Mouse (Mus musculus) MEL (cell line): ENCODE data around the gene Aftph. TPM values are rescaled to one million over a fixed set of nuclear protein-coding genes. Genes with fewer than 3 reads are reported as not detected.

Source experiments
- DNase-seq: peaks from one replicate; pipeline ENCODE4 v3.0.0; 2011; ENCODE audit warnings: low read depth, low spot score
- H3K27ac ChIP-seq: 2 replicates; pipeline ENCODE4 v1.5.1; 2012; ENCODE audit warnings: low read depth, mild to moderate bottlenecking, control low read depth, low read length, moderate library complexity; ENCODE audit not compliant: control insufficient read depth
- H3K27me3 ChIP-seq, 2 experiments: fragments of 150-350 bp in 1 of 2; sonication (generic) in 1 of 2; 2 replicates each; pipeline ENCODE4 v1.6.1; 2012; ENCODE audit warnings: low read length in 2 of 2, mild to moderate bottlenecking in 2 of 2, improper control_type of control experiment in 1 of 2, moderate library complexity in 1 of 2; ENCODE audit not compliant: insufficient read depth in 2 of 2, control insufficient read depth in 1 of 2
- H3K36me3 ChIP-seq, 2 experiments: 2 replicates each; pipeline ENCODE4 v1.6.1; 2012 to 2014; ENCODE audit warnings: low read length in 2 of 2, improper control_type of control experiment in 1 of 2, inconsistent platforms in 1 of 2, mild to moderate bottlenecking in 1 of 2; ENCODE audit not compliant: insufficient read depth in 2 of 2, control insufficient read depth in 1 of 2
- H3K4me1 ChIP-seq, 2 experiments: fragments of 150-350 bp in 1 of 2; sonication (generic) in 1 of 2; 2 replicates each; pipeline ENCODE4 v1.6.1; 2012; ENCODE audit warnings: low read length in 2 of 2, improper control_type of control experiment in 1 of 2, mild to moderate bottlenecking in 1 of 2; ENCODE audit not compliant: insufficient read depth in 2 of 2, control insufficient read depth in 1 of 2
- H3K4me3 ChIP-seq, 2 experiments: fragments of 150-350 bp in 1 of 2; sonication (generic) in 1 of 2; 2 replicates each; pipeline ENCODE4 v1.5.1; 2012; ENCODE audit warnings: low read depth in 2 of 2, low read length in 2 of 2, mild to moderate bottlenecking in 2 of 2, moderate library complexity in 2 of 2, control low read depth in 1 of 2, improper control_type of control experiment in 1 of 2; ENCODE audit not compliant: control insufficient read depth in 1 of 2, insufficient read depth in 1 of 2
- H3K79me2 ChIP-seq: 2 replicates; pipeline ENCODE4 v1.6.1; 2012; ENCODE audit warnings: mild to moderate bottlenecking, low read length, moderate library complexity; ENCODE audit not compliant: control insufficient read depth, poor library complexity, insufficient read depth
- H3K9ac ChIP-seq: 2 replicates; pipeline ENCODE4 v1.6.1; 2012; ENCODE audit warnings: low read depth, mild to moderate bottlenecking, control low read depth, low read length, moderate library complexity; ENCODE audit not compliant: control insufficient read depth, poor library complexity, severe bottlenecking
- H3K9me3 ChIP-seq: fragments of 150-350 bp; sonication (generic); replicated peaks from 2 replicates; pipeline ENCODE4 v1.6.1; 2012; ENCODE audit warnings: mild to moderate bottlenecking, low read length, improper control_type of control experiment, moderate library complexity; ENCODE audit not compliant: insufficient read depth
- CHD1 ChIP-seq: IDR thresholded peaks from 2 replicates; pipeline ENCODE4 v1.6.1; 2012; ENCODE audit warnings: low read depth, mild to moderate bottlenecking, inconsistent platforms, low read length, improper control_type of control experiment
- CTCF ChIP-seq, 3 experiments: IDR thresholded peaks in 2 of 3; conservative IDR thresholded peaks in 1 of 3; 2 replicates each; pipeline ENCODE4 v1.5.1; 2011 to 2012; ENCODE audit warnings: low read length in 3 of 3, low read depth in 2 of 3, mild to moderate bottlenecking in 2 of 3, improper control_type of control experiment in 1 of 3, inconsistent platforms in 1 of 3, mixed read lengths in 1 of 3, moderate library complexity in 1 of 3; ENCODE audit not compliant: control insufficient read depth in 1 of 3, insufficient read depth in 1 of 3, poor library complexity in 1 of 3, severe bottlenecking in 1 of 3
- ELF1 ChIP-seq: IDR thresholded peaks from 2 replicates; pipeline ENCODE4 v1.6.1; 2014; ENCODE audit warnings: low read depth, mild to moderate bottlenecking, inconsistent platforms, low read length, improper control_type of control experiment, moderate library complexity
- EP300 ChIP-seq, 2 experiments: IDR thresholded peaks; 2 replicates each; pipeline ENCODE4 v1.6.1; 2011; ENCODE audit warnings: improper control_type of control experiment in 2 of 2, low read length in 2 of 2, low read depth in 1 of 2, mild to moderate bottlenecking in 1 of 2
- ETS1 ChIP-seq: IDR thresholded peaks from 2 replicates; pipeline ENCODE4 v1.6.1; 2012; ENCODE audit warnings: low read depth, mild to moderate bottlenecking, inconsistent platforms, low read length, improper control_type of control experiment, moderate library complexity
- GABPA ChIP-seq: IDR thresholded peaks from 2 replicates; pipeline ENCODE4 v1.6.1; 2012; ENCODE audit warnings: low read depth, mild to moderate bottlenecking, inconsistent platforms, low read length, improper control_type of control experiment, moderate library complexity
- GATA1 ChIP-seq: IDR thresholded peaks from 2 replicates; pipeline ENCODE4 v1.6.1; 2011; ENCODE audit warnings: low read depth, low read length, improper control_type of control experiment
- HCFC1 ChIP-seq: IDR thresholded peaks from 2 replicates; pipeline ENCODE4 v1.6.1; 2012; ENCODE audit warnings: low read depth, mild to moderate bottlenecking, inconsistent platforms, low read length, improper control_type of control experiment, moderate library complexity
- JUND ChIP-seq: IDR thresholded peaks from 2 replicates; pipeline ENCODE4 v1.6.1; 2011; ENCODE audit warnings: low read depth, mild to moderate bottlenecking, improper control_type of control experiment, low read length
- KAT2A ChIP-seq: conservative IDR thresholded peaks from 2 replicates; pipeline ENCODE4 v1.6.1; 2012; ENCODE audit warnings: low read depth, low read length, improper control_type of control experiment, inconsistent platforms
- MAFK ChIP-seq: IDR thresholded peaks from 2 replicates; pipeline ENCODE4 v1.6.1; 2011; ENCODE audit warnings: low read depth, mild to moderate bottlenecking, low read length, improper control_type of control experiment, borderline replicate concordance
- MAX ChIP-seq: IDR thresholded peaks from 2 replicates; pipeline ENCODE4 v1.6.1; 2011; ENCODE audit warnings: low read length, improper control_type of control experiment
- MAZ ChIP-seq: IDR thresholded peaks from 2 replicates; pipeline ENCODE4 v1.6.1; 2012; ENCODE audit warnings: low read depth, mild to moderate bottlenecking, inconsistent platforms, low read length, improper control_type of control experiment
- MEF2A ChIP-seq: IDR thresholded peaks from 2 replicates; pipeline ENCODE4 v1.6.1; 2014; ENCODE audit warnings: low read depth, mild to moderate bottlenecking, inconsistent platforms, low read length, improper control_type of control experiment; ENCODE audit not compliant: poor library complexity, insufficient replicate concordance, severe bottlenecking; ENCODE audit errors: extremely low read depth
- MXI1 ChIP-seq: IDR thresholded peaks from 2 replicates; pipeline ENCODE4 v1.6.1; 2011; ENCODE audit warnings: mild to moderate bottlenecking, low read depth, low read length, improper control_type of control experiment
- MYB ChIP-seq: IDR thresholded peaks from 2 replicates; pipeline ENCODE4 v1.6.1; 2011; ENCODE audit warnings: mild to moderate bottlenecking, low read depth, low read length, improper control_type of control experiment
- NELFE ChIP-seq: IDR thresholded peaks from 2 replicates; pipeline ENCODE4 v1.6.1; 2011; ENCODE audit warnings: low read depth, low read length, improper control_type of control experiment
- NRF1 ChIP-seq: IDR thresholded peaks from 2 replicates; pipeline ENCODE4 v1.6.1; 2014; ENCODE audit warnings: low read depth, mild to moderate bottlenecking, inconsistent platforms, low read length, improper control_type of control experiment, moderate library complexity; ENCODE audit not compliant: poor library complexity, insufficient read depth, severe bottlenecking
- POLR2A ChIP-seq, 2 experiments: IDR thresholded peaks; 2 replicates each; pipeline ENCODE4 v1.6.1; 2011 to 2012; ENCODE audit warnings: low read length in 2 of 2, mild to moderate bottlenecking in 2 of 2, control low read depth in 1 of 2, improper control_type of control experiment in 1 of 2, low read depth in 1 of 2, moderate library complexity in 1 of 2; ENCODE audit not compliant: control insufficient read depth in 1 of 2, insufficient read depth in 1 of 2, poor library complexity in 1 of 2
- POLR2AphosphoS5 ChIP-seq: IDR thresholded peaks from 2 replicates; pipeline ENCODE4 v1.6.1; 2012; ENCODE audit warnings: low read depth, borderline replicate concordance, mild to moderate bottlenecking, inconsistent platforms, low read length, moderate library complexity, mixed read lengths
- RAD21 ChIP-seq: IDR thresholded peaks from 2 replicates; pipeline ENCODE4 v1.6.1; 2011; ENCODE audit warnings: mild to moderate bottlenecking, low read depth, low read length, improper control_type of control experiment
- SIN3A ChIP-seq: IDR thresholded peaks from 2 replicates; pipeline ENCODE4 v1.6.1; 2012; ENCODE audit warnings: low read length, improper control_type of control experiment, inconsistent platforms
- SMC3 ChIP-seq: IDR thresholded peaks from 2 replicates; pipeline ENCODE4 v1.6.1; 2011; ENCODE audit warnings: low read depth, low read length, improper control_type of control experiment
- TAL1 ChIP-seq: IDR thresholded peaks from 2 replicates; pipeline ENCODE4 v1.6.1; 2012; ENCODE audit warnings: mild to moderate bottlenecking, inconsistent platforms, low read length, moderate library complexity, mixed read lengths
- TBP ChIP-seq: IDR thresholded peaks from 2 replicates; pipeline ENCODE4 v1.8.0; 2011; ENCODE audit warnings: low read depth, low read length, improper control_type of control experiment
- TCF12 ChIP-seq: IDR thresholded peaks from 2 replicates; pipeline ENCODE4 v1.6.1; 2014; ENCODE audit warnings: low read depth, mild to moderate bottlenecking, inconsistent platforms, low read length, improper control_type of control experiment, moderate library complexity
- UBTF ChIP-seq: IDR thresholded peaks from 2 replicates; pipeline ENCODE4 v1.6.1; 2012; ENCODE audit warnings: low read depth, mild to moderate bottlenecking, inconsistent platforms, low read length, improper control_type of control experiment, moderate library complexity, borderline replicate concordance; ENCODE audit not compliant: insufficient read depth
- USF1 ChIP-seq: IDR thresholded peaks from 2 replicates; pipeline ENCODE4 v1.6.1; 2014; ENCODE audit warnings: low read depth, mild to moderate bottlenecking, inconsistent platforms, low read length, improper control_type of control experiment, moderate library complexity
- USF2 ChIP-seq, 2 experiments: IDR thresholded peaks; 2 replicates each; pipeline ENCODE4 v1.6.1; 2011 to 2012; ENCODE audit warnings: improper control_type of control experiment in 2 of 2, low read length in 2 of 2, borderline replicate concordance in 1 of 2, inconsistent platforms in 1 of 2, low read depth in 1 of 2, mild to moderate bottlenecking in 1 of 2; ENCODE audit not compliant: insufficient read depth in 1 of 2
- ZC3H11A ChIP-seq: IDR thresholded peaks from 2 replicates; pipeline ENCODE4 v1.6.1; 2012; ENCODE audit warnings: low read depth, mild to moderate bottlenecking, inconsistent platforms, low read length, improper control_type of control experiment
- ZKSCAN1 ChIP-seq: IDR thresholded peaks from 2 replicates; pipeline ENCODE4 v1.6.1; 2012; ENCODE audit warnings: low read depth, mild to moderate bottlenecking, inconsistent platforms, low read length, improper control_type of control experiment, moderate library complexity
- ZMIZ1 ChIP-seq: IDR thresholded peaks from 2 replicates; pipeline ENCODE4 v1.6.1; 2012; ENCODE audit warnings: low read depth, mild to moderate bottlenecking, inconsistent platforms, low read length, improper control_type of control experiment, moderate library complexity
- ZNF384 ChIP-seq: IDR thresholded peaks from 2 replicates; pipeline ENCODE4 v1.6.1; 2012; ENCODE audit warnings: low read depth, mild to moderate bottlenecking, inconsistent platforms, low read length, improper control_type of control experiment
- polyA plus RNA-seq, 2 experiments: library from polyadenylated mRNA; stranded (reverse) in 1 of 2; unstranded in 1 of 2; fragments of >175 nt in 1 of 2; fragments of >200 nt in 1 of 2; gene quantifications; 2 replicates each; pipeline versions ENCODE4 v1.2.1 to v1.2.4; 2012; ENCODE audit warnings: low replicate concordance in 2 of 2, low read depth in 1 of 2; ENCODE audit not compliant: insufficient read length in 2 of 2, insufficient read depth in 1 of 2, missing spikeins in 1 of 2
- total RNA-seq: library from RNA; depleted of rRNA; stranded (reverse); fragments of 300-350 nt; gene quantifications from 2 replicates; pipeline ENCODE4 v1.2.3, GENCODE M21; 2012

Gene Aftph
- total and polyA plus RNA-seq, 3 experiments, result 38.1 to 47.2 (median 38.1) TPM

DNA sequence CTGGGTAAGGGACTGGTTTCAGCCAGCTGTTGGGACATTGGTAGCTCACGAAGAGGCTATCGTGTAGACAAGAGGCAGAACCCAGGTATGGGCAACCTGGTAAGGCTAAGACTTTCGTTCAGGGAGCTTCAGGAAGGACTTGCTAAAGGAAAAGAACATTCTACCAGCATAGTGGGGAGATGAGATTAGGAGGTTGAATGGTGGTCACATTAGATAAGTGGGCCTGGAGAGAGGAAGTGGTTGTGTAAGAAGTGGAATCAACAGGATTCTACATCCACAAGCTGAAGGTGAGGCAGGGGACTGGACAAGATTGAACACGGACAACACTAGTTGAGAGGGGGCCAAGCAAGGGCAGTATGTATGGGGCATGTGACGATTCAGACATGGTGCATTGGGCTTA, 59.7 kb downstream of the Aftph start:
- Histone ChIP-seq H3K4me1 (peaks cover 3 to 14% of the 10 kb centered on the region in 2 experiments; a peak in 3 of 4 replicates), H3K9ac (no peak overlapping the region), H3K79me2 (no peaks in the 10 kb centered on the region), H3K9me3 (no peaks in the 10 kb centered on the region)
- DNase-seq, result peak; percentile 64
- TF ChIP-seq SMC3 (no peak; the same call in 1 of the 2 replicates), ELF1 (no peak), TAL1 (peak; percentile 53), NELFE (no peak), MEF2A (no peak), USF1 (no peak), MXI1 (no peak), NRF1 (no peak), CTCF (IDR thresholded peaks at IDR 0.05 in 2 of 3, conservative IDR thresholded peaks at IDR 0.05 in 1 of 3; ENCODE audit: control insufficient read depth in 1 of 3, insufficient read depth in 1 of 3, low read depth in 2 of 3, low read length in 3 of 3, poor library complexity in 1 of 3, severe bottlenecking in 1 of 3) (no peak), TBP (no peak), ZMIZ1 (no peak), RAD21 (no peak), MAFK (no peak), JUND (no peak), HCFC1 (no peak), EP300 (IDR thresholded peaks at IDR 0.05; ENCODE audit: low read depth in 1 of 2, low read length in 2 of 2) (peak; percentile 70 to 80), ZC3H11A (no peak), TCF12 (peak; percentile 53; the same call in 1 of the 2 replicates), MAX (no peak), POLR2A (IDR thresholded peaks at IDR 0.05; ENCODE audit: control insufficient read depth in 1 of 2, insufficient read depth in 1 of 2, low read depth in 1 of 2, low read length in 2 of 2, poor library complexity in 1 of 2) (no peak), USF2 (IDR thresholded peaks at IDR 0.05; ENCODE audit: borderline replicate concordance in 1 of 2, insufficient read depth in 1 of 2, low read depth in 1 of 2, low read length in 2 of 2) (no peak), MYB (no peak), KAT2A (no peak), GATA1 (peak; percentile 79), ZNF384 (no peak), CHD1 (no peak), ZKSCAN1 (no peak), MAZ (no peak), UBTF (no peak), SIN3A (no peak), POLR2AphosphoS5 (no peak), GABPA (no peak), ETS1 (no peak)
- TF ChIP-seq, all 39 proteins: peak for 4
- Histone ChIP-seq H3K27ac (no peak overlapping the region), H3K4me3 (no peak overlapping the region), H3K36me3 (peaks cover 2 to 6% of the 10 kb centered on the region in 2 experiments; a peak in 3 of 4 replicates), H3K27me3 (no peaks in the 10 kb centered on the region; a peak in 1 of 4 replicates)
